Mouse (Mus musculus) lung, embryonic 14.5 days (tissue): ENCODE data around the gene Jarid2. TPM values are rescaled to one million over a fixed set of nuclear protein-coding genes. Genes with fewer than 3 reads are reported as not detected.

Source experiments
- ATAC-seq: fragments of 200-750 bp; cut with Nextera tagmentation; 2 replicates; pipeline ENCODE4 v1.8.0; 2017; ENCODE audit warnings: mild to moderate bottlenecking, moderate TSS enrichment, moderate library complexity; ENCODE audit not compliant: insufficient read depth
- DNase-seq: peaks from one replicate; pipeline ENCODE4 v3.0.0-alpha.2; 2015
- H3K27ac ChIP-seq: fragments of 300-500 bp; sonication (generic); 2 replicates; pipeline ENCODE4 v1.5.1; 2014; ENCODE audit warnings: low read depth, mild to moderate bottlenecking, moderate library complexity
- H3K27me3 ChIP-seq: fragments of 300-500 bp; sonication (generic); 2 replicates; pipeline ENCODE4 v1.6.1; 2014; ENCODE audit warnings: low read length, control low read depth; ENCODE audit not compliant: insufficient read depth
- H3K36me3 ChIP-seq: fragments of 300-500 bp; sonication (generic); 2 replicates; pipeline ENCODE4 v1.6.1; 2014; ENCODE audit warnings: control low read depth; ENCODE audit not compliant: insufficient read depth
- H3K4me1 ChIP-seq: fragments of 300-500 bp; sonication (generic); 2 replicates; pipeline ENCODE4 v1.6.1; 2014; ENCODE audit warnings: antibody characterized with exemption, control low read depth; ENCODE audit not compliant: insufficient read depth
- H3K4me2 ChIP-seq: fragments of 300-500 bp; sonication (generic); 2 replicates; pipeline ENCODE4 v1.6.1; 2014; ENCODE audit warnings: mild to moderate bottlenecking
- H3K4me3 ChIP-seq: fragments of 300-500 bp; sonication (generic); 2 replicates; pipeline ENCODE4 v1.5.1; 2014; ENCODE audit warnings: low read depth, low read length
- H3K9ac ChIP-seq: fragments of 300-500 bp; sonication (generic); 2 replicates; pipeline ENCODE4 v1.6.1; 2014
- H3K9me3 ChIP-seq: fragments of 300-500 bp; sonication (generic); 2 replicates; pipeline ENCODE4 v1.6.1; 2016; ENCODE audit warnings: low read depth, low read length, control low read depth
- CTCF ChIP-seq: IDR thresholded peaks from 2 replicates; pipeline ENCODE4 v1.5.1; 2016; ENCODE audit warnings: antibody characterized with exemption, low read depth
- WGBS: fragments of 180-500 bp; shearing (Covaris S2); extraction: QIAGEN DNeasy Blood & Tissue Kit; methylation state at CpG from one replicate; pipeline ENCODE4 v1.1.7; 2014; 5-methylcytosine and 5-hydroxymethylcytosine counted together
- polyA plus RNA-seq: library from polyadenylated mRNA; unstranded; fragments of >200 nt; fragmentation: Nextera tagmentation; extraction: Ambion mirVana; gene quantifications from 2 replicates; pipeline ENCODE4 v1.2.1, GENCODE M21; 2014

Jarid2 gene
- polyA plus RNA-seq, 1 experiment from 2014 or later, result 18.4 TPM

GRCm38 (mm10) chr13:44881001-44881400 is 151.7 kb downstream of the Jarid2 start:
- Histone ChIP-seq H3K9ac (no peak overlapping the region), H3K36me3 (peaks cover 4% of the 10 kb centered on the region; the same call in 1 of the 2 replicates), H3K4me2 (no peak overlapping the region), H3K9me3 (no peaks in the 10 kb centered on the region), H3K4me1 (no peaks in the 10 kb centered on the region), H3K27ac (no peak overlapping the region), H3K27me3 (no peaks in the 10 kb centered on the region), H3K4me3 (no peak overlapping the region)
- ATAC-seq, result no peak
- no peak for TF ChIP-seq CTCF
- no peak for DNase-seq
- 83% methylated on average over 4 of the region's 4 CpGs for WGBS

- ATAC-seq, result no peak
- 88% methylated on average over 2 of the region's 2 CpGs for WGBS
- no peak overlapping the region for H3K4me2 ChIP-seq
- H3K36me3 ChIP-seq, result peaks cover 6% of the 10 kb centered on the region; the same call in 1 of the 2 replicates
- H3K9ac ChIP-seq, result no peak overlapping the region
- no peaks in the 10 kb centered on the region for H3K4me1 ChIP-seq
- H3K4me3 ChIP-seq, result no peak overlapping the region
- no peaks in the 10 kb centered on the region for H3K27me3 ChIP-seq
- no peaks in the 10 kb centered on the region for H3K9me3 ChIP-seq
- no peak for TF ChIP-seq CTCF
- no peak overlapping the region for H3K27ac ChIP-seq
- no peak for DNase-seq
Observed at GRCm38 (mm10) chr13:44886221-44886620, 156.9 kb downstream of the Jarid2 start.

- H3K4me2 ChIP-seq, result no peak overlapping the region
- WGBS, result 80% methylated on average over 2 of the region's 2 CpGs
- no peaks in the 10 kb centered on the region for H3K4me1 ChIP-seq
- H3K36me3 ChIP-seq, result peaks cover 6% of the 10 kb centered on the region; the same call in 1 of the 2 replicates
- H3K27me3 ChIP-seq, result no peaks in the 10 kb centered on the region
- ATAC-seq (no peak), DNase-seq (no peak)
- no peaks in the 10 kb centered on the region for H3K9me3 ChIP-seq
- H3K27ac ChIP-seq, result no peak overlapping the region
- no peak overlapping the region for H3K9ac ChIP-seq
- no peak for TF ChIP-seq CTCF
- H3K4me3 ChIP-seq, result no peak overlapping the region
Observed at GRCm38 (mm10) chr13:44890612-44891011, 161.3 kb downstream of the Jarid2 start.

DNA sequence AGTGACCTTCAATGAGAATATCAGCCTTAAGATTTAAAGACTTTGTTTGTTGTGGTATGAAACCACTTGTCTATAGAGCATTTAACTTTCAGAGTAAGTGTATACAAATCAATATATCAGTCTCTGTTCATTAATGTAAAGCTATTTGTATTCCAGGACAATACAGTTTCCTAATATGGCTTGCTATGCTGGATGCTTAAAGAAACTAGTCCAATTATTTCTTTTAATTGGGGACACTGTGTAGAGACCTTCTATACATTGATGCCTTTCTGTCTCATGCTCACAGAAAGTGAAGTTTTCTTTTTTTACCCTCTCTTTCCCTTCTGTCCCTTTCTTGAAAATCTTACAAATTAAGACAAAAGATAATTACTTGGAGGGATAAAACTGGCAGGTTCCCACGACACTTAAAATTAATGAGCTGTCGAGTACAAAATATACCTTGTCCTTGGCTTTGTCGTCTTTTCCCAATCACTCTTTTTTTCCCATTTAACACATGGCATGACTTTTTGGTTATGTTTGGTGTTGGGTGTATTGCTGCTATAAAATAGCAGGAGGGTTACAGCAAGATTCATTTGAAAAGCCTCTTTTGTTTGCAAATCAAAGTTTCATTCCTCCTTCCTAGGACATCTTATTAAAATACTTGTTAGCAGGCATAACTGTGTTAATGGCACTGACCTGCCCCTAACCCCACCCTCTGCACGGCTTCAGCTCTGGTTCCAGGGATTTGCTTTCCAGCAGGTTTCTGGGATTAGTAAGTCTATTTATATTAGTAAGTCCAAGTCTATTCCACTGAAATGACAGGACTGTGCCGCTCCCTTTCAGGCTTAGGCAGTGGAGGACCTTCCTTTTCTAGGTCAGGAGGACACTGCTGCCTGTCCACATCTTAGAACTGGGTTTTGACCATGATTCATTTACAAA is 162.8 kb downstream of the Jarid2 start:
- Histone ChIP-seq H3K9ac (no peak overlapping the region), H3K36me3 (peaks cover 19% of the 10 kb centered on the region), H3K9me3 (no peaks in the 10 kb centered on the region), H3K27ac (no peak overlapping the region), H3K4me1 (no peaks in the 10 kb centered on the region), H3K27me3 (no peaks in the 10 kb centered on the region), H3K4me2 (no peak overlapping the region), H3K4me3 (no peak overlapping the region)
- no peak for TF ChIP-seq CTCF
- ATAC-seq (no peak), DNase-seq (no peak)
- WGBS, result 47% methylated on average over 5 of the region's 5 CpGs

GRCm38 (mm10) chr13:44896211-44896610 is 166.9 kb downstream of the Jarid2 start:
- 96% methylated on average over 12 of the region's 12 CpGs for WGBS
- no peak for TF ChIP-seq CTCF
- no peak for ATAC-seq
- Histone ChIP-seq H3K4me3 (no peak overlapping the region), H3K4me1 (no peaks in the 10 kb centered on the region), H3K36me3 (peaks cover 30% of the 10 kb centered on the region), H3K4me2 (no peak overlapping the region), H3K9me3 (no peaks in the 10 kb centered on the region), H3K9ac (no peak overlapping the region), H3K27ac (no peak overlapping the region), H3K27me3 (no peaks in the 10 kb centered on the region)
- DNase-seq, result no peak

- WGBS, result 95% methylated on average over 6 of the region's 6 CpGs
- ATAC-seq (no peak), DNase-seq (no peak)
- Histone ChIP-seq H3K36me3 (peaks cover 46% of the 10 kb centered on the region), H3K4me3 (no peak overlapping the region), H3K27me3 (no peaks in the 10 kb centered on the region), H3K4me2 (no peak overlapping the region), H3K27ac (no peak overlapping the region), H3K4me1 (peaks cover 5% of the 10 kb centered on the region), H3K9me3 (no peaks in the 10 kb centered on the region), H3K9ac (no peak overlapping the region)
- no peak for TF ChIP-seq CTCF
Observed at GRCm38 (mm10) chr13:44902299-44902698, 173.0 kb downstream of the Jarid2 start.

DNA sequence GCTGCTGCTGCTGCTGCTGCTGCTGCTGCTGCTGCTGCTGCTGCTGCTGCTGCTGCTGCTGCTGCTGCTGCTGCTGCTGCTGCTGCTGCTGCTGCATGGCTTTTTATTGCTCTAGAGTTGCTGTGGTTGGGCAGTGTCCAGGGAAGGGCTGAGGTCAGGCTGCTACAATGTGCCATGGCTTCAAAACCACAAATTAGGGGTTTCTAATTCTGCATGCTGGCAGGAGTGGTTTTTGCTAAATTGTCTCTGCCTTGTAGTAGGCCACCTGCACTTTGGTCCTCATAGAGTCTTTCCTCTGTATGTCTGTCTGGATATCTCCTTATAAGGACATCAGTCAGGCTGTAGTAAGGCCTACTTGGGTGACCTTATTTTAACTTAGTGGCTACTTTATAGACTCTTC is 174.1 kb downstream of the Jarid2 start:
- Histone ChIP-seq H3K4me1 (peaks cover 10% of the 10 kb centered on the region), H3K27me3 (no peaks in the 10 kb centered on the region), H3K9ac (no peak overlapping the region), H3K4me2 (no peak overlapping the region), H3K4me3 (no peak overlapping the region), H3K27ac (no peak overlapping the region), H3K9me3 (no peaks in the 10 kb centered on the region), H3K36me3 (peaks cover 41% of the 10 kb centered on the region)
- no peak for TF ChIP-seq CTCF
- ATAC-seq (no peak), DNase-seq (no peak)
